Mouse (Mus musculus) left cerebral cortex, postnatal 36 days (tissue): ENCODE measurements around the gene Krt33b. TPM values are rescaled to one million over a fixed set of nuclear protein-coding genes. Genes with fewer than 3 reads are reported as not detected.

Experiments
- DNase-seq, 2 experiments: peaks; one replicate each; pipeline ENCODE4 v3.0.0; 2021 to 2022; ENCODE audit warnings: low spot score in 2 of 2, mixed read lengths in 1 of 2
- intact Hi-C: fragments of 180-260 bp; cut with DNase I; formaldehyde crosslinking; loops from one replicate; pipeline ENCODE4 v1.15.1; 2025
- total RNA-seq, 2 experiments: library from RNA; stranded (reverse); gene quantifications; 2 replicates each; pipeline ENCODE4 v1.2.3; 2021

Krt33b gene
- not detected for total RNA-seq

DNA sequence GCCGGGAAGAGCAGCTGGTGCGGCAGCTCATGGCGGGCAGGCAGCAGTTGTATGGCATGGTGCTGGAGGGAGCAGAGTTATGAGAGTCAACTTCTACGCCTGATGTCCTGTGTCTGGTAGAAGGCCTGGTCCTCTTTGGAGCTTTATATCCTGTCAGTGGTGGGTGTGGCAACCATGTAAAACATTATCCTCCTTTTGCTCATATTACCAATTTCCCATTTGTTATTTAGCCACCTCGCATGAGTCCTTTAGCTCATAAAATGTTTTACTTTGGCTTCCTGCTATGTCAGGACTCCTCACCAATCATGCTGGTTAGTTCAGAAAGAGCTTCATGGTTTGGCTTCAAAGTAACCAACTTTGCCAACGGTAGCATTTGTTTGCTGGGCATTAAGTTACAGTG lies at the start of gene Krt33b:
Krt33b (minus strand) TSS at position 101 of the 400 bp plus-strand sequence.
- DNase-seq: no peak
- intact Hi-C loops: no loop called here

DNA sequence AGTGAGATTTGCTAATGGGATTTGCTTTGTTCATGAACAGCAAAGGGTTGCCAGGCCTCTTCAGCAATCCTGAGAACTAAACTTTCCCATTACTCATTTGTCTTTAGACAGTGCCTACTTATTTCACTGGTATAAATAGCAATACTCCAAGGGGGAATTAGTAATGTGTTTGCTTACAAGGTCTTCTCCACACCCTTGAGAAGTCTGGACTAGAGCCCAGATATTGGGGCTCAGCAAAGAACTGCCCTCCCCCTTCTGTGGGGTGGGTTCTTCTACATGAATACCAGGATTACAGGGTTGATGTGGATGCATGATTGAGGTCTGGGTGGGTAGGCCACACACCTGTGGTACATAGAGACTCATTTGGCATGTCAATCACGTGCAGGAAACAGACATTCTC lies 44.2 kb upstream of the Krt33b start:
- no peak for DNase-seq
- intact Hi-C loops: no loop called here

DNA sequence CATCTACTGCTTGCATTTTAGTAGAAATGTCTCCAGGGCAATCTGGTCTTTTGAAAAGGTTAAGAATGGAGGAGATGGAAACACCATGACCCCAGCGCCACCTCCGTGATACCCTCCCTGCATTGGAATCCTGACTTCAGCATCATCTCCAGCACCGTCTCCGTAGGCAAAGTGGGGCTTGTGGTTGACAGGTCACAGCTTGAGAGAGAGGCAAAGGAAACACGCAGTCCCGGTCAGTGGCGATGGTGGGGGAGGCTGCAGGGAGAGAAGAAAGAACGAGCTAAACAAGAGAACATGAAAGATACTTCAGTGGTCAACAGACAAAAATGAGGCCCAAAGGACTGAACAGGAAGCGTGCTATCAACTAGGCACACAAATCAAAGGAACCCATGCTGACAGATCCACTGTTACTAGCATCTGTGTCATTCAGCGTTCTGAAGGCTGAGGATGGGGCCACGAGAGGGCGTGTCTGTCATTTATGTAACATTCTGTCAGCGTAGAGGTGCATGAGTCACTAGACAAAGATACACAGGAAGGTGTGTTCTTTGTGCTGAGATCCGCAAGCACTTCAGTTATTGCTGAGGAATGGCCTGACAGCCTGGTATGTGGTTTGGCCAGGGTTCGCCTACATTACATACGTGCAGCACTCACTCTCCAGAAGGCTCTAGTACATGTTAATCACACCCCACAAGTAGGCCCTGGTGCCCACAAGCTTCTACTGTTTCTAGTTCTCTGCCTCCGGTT lies 37.8 kb upstream of the Krt33b start:
- intact Hi-C loops: no loop called here
- no peak for DNase-seq

DNA sequence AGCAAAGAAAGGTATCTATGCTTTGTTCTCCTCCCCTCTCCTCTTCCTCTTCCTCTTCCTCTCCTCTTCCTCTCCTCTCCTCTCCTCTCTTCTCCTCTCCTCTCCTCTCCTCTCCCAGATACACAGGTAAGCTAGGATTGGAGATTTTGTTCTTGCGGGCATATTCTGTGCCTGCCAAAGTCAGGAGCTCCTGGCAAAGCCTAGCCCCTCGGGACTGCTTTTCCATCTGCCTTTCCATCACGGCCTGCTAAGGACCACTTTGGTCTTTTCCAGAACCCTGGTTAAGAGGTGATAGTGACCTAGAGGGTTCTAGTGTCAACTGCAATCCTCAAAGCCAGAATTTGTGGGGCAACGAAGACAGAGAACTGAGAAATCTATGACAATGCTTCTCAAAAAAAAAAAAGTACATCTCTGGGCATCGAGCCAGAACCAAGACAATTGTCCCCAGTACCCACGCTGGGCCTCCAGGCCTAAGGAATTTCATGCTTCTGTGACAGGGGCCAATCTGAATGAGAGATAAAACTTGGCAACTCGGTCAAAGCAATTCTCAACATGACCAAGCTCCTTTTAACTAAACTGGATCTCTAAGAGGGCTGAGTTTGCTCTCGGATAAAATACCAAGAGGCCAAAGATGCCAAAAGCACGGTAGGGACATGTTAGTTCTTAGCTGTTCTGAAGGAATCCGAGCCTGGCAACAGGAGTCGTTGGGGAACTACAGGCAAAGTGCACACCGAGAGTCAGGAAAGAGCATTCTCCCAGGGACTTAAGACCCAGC lies 36.8 kb upstream of the Krt33b start:
- intact Hi-C loops: no loop called here
- DNase-seq: no peak

DNA sequence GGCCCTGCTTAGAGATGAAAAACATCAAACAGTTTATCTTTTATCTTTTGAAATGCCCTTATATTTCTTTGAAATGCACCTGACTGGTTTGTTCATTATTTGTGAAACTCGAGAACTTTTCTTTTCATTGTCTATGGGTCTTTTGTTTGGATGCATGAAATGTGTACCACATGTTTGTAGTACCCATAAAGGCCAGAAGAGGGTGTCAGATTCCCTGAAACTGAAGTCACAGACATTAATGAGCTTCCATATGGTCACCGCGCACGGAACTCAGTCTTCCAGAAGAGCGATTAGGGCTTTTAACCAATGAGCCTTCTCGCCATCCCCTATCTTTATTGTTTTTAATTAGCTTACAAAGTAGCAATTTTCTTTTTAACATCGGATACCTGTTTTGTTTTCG lies 29.2 kb upstream of the Krt33b start:
- no peak for DNase-seq
- intact Hi-C loops: no loop called here

DNA sequence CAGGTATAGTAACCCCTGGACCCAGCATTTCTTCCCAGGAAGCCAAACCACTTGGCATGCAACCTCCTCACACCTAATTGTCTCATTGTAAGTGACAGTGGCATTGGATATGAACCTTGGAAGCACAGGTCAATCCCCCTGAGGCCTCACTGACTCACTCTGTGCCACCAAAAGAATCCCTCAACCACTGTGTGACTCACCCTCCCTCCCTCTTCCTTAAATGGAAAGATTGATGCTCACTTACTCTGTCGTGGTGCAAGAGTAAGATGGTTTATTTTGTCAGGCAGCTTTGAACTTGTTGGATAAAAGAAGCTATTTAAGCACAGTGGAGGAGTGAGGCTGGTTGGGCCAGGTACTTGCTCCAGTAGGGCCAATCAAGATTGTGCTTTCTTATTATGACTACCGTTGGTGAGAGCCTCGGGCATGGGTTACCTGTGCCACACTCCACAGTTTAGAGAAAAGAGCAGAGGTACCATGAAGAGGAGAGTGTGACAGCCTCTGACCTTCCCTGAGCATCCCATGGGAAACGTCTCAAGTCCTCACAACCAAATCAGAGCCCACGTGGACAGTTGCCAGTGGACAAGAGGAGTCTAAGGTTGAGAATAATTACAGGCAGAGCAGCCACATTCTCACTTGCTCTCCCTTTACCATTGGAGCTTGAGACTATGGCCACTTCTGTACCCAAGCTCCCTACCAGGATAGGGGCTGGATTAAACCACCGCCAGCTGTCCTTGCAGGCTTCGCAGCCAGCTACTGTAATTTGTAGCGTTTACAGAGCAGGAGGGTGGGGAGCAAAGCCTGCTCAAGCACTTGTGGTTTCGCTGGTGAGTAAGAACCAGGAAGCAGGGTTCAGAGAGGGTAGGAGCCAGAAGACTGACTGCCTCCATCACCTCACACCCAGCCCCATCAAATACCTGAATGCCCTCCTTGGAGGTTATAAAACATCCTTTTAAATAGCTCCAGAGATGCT lies 26.3 kb upstream of the Krt33b start:
- no peak for DNase-seq
- intact Hi-C loops: no loop called here

DNA sequence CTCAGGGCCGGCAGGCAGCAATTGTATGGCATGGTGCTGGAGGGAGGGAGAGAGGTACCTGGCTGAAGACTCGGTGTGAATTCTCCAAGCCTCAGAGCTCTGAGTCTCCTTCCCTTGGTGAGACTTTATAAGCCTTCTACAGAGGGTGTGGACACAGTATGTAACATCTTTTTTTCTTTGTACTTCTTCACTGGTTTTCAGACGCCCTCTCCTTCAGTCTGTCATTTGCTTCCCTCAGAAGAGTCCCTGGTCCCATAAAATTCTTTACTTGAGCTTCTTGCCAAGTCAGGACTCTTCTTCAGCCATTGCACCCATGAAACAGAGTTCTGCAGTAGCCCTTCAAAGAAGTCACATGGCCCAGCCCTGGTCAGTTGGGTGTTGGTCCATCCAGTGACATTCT lies 20.8 kb upstream of the Krt33b start, which contains the start of gene Krt31:
Krt31 (minus strand) TSS at position 101 of the 400 bp plus-strand sequence.
- no peak for DNase-seq
- intact Hi-C loops: no loop called here

DNA sequence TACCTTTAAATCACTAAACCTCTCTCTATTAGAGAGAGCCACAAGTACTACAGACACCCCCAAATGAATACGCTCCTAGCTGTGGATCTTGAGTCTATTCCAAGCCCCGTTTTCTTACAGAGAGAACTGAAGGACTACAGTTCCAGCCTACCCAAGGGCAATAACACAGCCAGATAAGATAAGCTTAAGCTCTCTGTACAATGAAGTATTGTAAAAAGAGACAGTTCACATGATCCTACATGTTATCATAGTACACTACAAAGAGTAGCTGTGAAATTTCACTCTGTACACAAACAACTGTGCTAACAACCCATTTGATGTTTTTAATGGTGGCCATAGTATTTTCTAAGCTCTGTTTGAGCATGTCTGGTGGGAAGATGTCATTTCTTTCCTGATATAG lies 17.5 kb upstream of the Krt33b start:
- no peak for DNase-seq
- intact Hi-C loops: no loop called here

DNA sequence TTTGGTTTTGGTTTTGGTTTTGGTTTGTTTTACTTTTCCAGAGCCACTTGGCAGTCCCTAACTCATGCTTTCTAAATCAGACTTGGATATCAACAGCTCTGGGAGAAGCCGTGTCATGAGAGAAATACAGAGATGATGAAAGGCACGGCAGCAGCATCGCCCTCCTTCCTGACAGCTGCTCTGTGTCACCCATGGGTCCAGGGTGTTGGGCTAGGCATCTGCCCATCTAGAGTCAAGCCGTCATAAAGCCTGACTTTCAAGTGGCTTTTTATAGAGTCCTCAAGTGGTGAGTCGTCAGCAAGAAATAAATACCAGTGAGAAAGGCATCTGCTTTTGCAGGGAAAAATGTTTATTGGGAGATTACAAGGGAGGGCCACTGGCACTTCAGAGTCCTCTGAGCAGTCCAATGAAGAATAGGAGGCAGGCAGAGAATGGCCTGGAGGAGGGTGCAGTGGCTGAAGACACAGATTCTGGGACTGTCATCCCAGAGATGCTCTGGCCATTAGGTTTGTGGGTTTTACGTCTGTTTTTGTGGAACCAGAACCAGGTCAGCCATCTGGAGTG lies 16.7 kb upstream of the Krt33b start:
- intact Hi-C loops: no loop called here
- DNase-seq: no peak

DNA sequence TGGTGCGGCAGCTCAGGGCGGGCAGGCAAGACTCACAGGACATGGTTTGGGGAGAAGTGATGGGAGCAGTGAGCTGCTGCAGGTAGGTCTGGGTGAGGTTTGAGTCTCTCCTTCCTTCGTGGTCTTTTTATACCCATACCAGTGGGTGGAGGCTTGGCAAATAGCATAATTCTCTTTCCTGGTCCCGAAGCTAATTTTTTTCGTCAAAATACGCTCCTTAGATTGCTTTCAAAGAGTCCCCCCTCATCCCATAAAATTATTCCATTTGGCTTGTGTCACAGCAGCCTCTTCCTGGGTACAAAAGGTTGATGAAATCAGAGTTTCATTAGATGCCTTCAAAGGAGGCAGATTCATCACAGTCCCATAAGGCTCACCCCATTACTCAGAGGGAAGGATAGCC lies 11.8 kb upstream of the Krt33b start, which contains the start of gene Krt34:
Krt34 (minus strand) TSS at position 101 of the 400 bp plus-strand sequence.
- DNase-seq: no peak
- intact Hi-C loops: no loop called here

DNA sequence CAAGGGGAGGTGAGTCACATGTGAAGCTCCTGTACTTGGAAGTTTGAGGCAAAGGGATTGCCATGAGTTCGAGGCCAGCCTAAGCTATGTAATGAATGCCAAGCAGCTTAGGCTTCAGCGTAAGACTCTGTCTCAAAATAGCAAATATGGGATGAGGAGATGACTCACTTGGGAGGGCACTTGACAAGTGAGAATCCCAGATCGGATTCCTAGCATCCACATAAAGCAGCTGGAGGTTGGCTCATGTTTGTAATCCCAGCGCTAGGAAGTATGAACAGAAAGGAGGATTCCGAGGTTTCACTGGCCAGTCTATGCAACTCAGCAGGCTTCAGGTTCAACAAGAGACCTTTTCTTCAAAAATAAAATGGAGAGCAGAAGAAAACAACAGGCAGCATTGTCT lies 8.2 kb downstream of the Krt33b start:
- intact Hi-C loops: no loop called here
- DNase-seq: peak in 1 of 2 experiments; percentile 9

DNA sequence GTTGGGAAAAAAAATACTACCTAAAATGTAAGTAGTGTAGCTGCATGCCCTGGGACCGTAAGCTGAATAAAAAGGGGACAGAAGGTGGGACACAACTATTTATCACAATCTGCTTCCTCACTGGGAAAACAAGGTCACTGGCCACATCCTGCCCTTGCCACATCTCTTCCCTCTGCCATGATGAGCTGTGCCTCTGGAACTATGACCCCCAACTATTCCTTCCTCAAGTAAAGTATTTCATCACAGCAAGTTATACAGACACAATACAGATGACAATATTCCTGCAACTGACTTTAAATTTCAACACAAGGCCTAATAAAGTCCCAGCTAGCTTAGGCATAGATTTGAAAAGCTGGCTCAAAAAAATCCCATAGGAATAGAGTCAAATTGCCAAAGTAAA lies 10.2 kb downstream of the Krt33b start:
- no peak for DNase-seq
- intact Hi-C loops: no loop called here

DNA sequence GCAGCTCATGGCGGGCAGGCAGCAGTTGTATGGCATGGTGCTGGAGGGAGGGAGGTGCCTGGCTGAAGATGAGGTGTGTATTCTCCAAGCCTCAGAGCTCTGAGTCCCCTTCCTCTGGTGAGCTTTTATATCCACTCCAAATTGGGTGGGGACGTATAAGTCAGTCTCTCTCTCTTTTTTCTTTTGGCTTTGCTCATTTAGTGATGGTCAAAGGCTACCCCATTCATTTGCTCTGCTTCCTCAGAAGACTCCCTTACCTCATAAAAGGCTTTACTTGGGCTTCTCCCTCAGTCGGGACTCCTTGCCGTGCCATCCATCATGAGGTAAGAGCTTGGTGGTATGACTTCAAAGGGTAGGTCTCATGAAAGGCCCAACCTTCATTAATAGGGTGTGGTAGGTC lies 13.6 kb downstream of the Krt33b start, which contains the start of gene Krt33a:
Krt33a (minus strand) TSS at position 101 of the 400 bp plus-strand sequence.
- no peak for DNase-seq
- intact Hi-C loops: no loop called here

DNA sequence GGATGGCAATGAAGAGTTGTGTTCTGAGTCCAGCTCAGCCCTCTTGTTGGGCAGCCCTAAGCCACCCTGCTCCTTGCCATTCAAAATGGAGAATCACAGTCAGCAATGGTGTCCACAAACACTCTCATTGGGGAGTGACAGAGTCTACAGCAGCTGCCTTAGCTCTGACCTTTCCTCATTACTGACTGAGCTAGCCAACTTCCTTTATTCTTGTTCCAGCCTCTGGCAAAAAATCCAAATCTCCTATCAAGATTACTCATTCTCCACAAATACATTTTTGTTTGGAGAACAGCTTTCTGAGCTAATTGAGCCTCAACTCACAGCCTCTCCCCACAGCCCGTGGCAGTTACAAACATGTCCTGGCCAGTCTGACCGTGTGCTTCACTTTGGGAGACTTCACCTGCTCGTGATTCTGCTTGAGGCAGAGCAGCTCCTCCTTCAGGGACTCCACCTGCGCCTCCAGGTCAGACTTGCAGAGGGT lies 15.9 kb downstream of the Krt33b start:
- intact Hi-C loops: no loop called here

DNA sequence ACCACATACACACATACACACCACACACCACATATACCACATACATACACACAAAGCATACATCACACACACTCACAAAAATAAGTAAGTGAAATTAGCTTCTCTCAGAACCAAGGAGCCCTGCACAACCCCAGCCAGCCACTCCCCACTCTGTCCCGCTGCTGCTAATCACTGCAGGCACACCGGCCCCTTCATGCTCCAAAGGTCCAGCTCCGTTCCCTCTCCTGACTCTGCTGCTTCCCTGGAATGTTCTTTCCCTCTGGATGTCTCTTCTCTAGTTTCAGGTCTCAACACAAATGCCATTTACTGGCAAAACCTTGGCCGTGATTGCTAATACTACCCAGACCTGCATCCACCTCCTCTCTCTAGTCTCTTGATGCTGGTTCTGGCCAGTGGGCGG lies 19.0 kb downstream of the Krt33b start:
- intact Hi-C loops: no loop called here

More for the DNA sequence above, 15.9 kb downstream of the Krt33b start:
- no peak for DNase-seq

DNA sequence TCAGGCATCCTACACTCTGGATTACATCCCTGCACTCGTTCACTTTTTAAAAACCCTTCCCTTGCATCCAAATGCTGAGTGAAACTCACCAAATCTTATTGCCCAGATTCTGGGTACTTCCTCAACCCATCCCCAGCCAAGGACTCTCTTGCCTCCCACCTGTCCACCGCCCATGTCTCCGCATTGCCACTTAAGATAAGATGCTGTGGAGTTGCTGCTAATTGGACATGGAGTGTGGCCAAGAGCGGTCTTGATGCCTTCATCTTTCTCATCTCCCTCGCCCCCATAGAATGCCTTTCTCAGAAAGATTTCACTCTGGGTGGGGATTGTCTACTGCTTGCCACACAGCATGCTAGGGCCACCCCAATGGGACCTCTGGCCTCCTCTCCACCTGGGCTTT lies 21.3 kb downstream of the Krt33b start:
- intact Hi-C loops: loop anchor here (10.0 kb wide), 2 partner anchors 276 to 624 kb away; partner anchors contain the start of gene Krt10

More for the DNA sequence above, 19.0 kb downstream of the Krt33b start:
- DNase-seq: no peak

DNA sequence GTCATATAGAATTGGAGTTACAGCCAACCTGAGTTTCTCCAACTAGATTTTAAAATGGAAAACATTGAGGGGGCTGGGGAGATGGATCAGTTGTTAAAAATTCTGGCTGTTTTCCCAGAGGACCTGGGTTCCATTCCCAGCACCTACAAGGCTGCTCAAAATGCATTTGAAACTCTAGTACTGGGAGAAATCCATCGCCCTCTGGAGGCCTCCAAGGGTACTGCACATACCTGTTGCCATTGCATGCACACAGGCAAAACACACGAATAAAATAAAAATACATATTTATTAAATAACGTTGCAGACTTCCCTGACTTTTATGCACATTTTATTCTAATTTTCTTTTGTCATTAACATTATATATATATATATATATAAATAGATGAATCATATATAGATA lies 23.0 kb downstream of the Krt33b start:
- intact Hi-C loops: loop anchor here (10.0 kb wide), 2 partner anchors 278 to 622 kb away; partner anchors contain the start of gene Krt10
- DNase-seq: no peak

More for the DNA sequence above, 21.3 kb downstream of the Krt33b start:
- DNase-seq: peak in 1 of 2 experiments; percentile 38

DNA sequence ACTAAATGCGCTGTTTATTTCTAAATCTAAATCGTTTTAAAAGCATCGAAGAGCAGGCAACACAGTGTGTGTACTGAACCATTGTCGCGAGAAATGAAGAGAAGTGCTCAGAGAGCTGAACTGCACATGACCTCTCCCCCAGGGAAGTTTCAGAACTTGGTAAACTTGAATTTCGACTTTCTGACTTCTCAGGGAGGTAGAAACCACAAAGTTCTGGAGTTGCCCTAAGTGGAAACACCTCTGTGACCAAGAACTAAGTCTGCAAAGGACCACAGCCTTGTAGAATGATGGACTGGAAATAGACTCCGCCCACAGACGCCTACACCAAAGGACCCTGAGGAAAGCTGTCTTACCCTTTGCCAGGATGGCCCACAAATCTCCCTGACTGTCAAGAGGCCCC lies 23.8 kb downstream of the Krt33b start:
- DNase-seq: no peak
- intact Hi-C loops: loop anchor here (2.0 to 10.0 kb wide), 3 partner anchors 279 to 621 kb away; partner anchors contain the start of gene Krt10

DNA sequence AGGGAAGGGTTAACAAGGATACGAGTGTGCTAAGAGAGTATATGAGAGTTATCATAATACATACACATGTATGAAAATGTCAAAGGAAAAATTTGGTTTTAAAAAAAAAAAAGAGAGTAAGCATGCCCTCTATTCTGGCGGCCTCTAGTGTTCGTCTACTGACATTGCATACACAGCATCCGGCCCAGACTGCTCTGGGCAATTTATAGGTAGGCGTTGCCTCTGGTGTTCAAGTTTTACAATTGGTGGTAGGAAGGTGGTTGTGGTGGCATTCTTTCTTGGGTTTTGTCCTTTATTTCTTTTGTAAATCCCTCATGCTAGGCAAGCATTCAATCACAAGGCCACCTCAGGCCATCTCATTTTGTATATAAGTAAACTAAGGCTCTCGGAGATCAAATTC lies 24.8 kb downstream of the Krt33b start:
- intact Hi-C loops: loop anchor here (2.0 to 10.0 kb wide), 3 partner anchors 280 to 620 kb away; partner anchors contain the start of gene Krt10

More for the DNA sequence above, 24.8 kb downstream of the Krt33b start:
- DNase-seq: peak; percentile 34 to 60
